Mouse (Mus musculus) liver, adult 2 months (tissue): ENCODE measurements around the gene Ptprd.

Source experiments
- CTCF ChIP-seq: fragments of 200-500 bp; IDR thresholded peaks from 2 replicates; pipeline ENCODE4 v1.5.1; 2011; ENCODE audit warnings: low read depth, low read length, control low read depth
- POLR2A ChIP-seq: fragments of 200-500 bp; IDR thresholded peaks from 2 replicates; pipeline ENCODE4 v1.6.1; 2011; ENCODE audit warnings: low read length, control low read depth; ENCODE audit not compliant: insufficient read depth; ENCODE audit errors: extremely low read depth

DNA sequence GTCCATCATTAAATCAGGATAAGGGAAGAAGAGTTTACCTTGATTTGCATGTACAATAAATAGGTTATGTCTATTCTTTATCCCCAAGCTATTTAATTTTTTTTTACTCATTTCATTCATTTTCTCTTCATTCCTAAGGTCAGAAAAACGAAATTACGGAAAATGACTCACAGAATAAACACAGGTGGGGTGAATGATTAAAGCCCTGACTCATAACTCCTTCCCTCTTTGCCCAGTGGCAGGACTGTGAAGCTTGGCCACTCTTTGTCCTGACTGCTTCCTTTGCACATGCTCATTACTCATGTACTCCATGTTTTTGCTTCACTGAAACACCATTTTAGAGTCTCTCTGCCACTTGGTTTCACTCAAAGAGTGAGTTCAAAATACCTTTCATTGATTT is 24.1 kb upstream of the Ptprd start:
- TF ChIP-seq CTCF (no peak), POLR2A (no peak)
